Mouse (Mus musculus): ENCODE measurements around the gene Slc50a1. TPM values are rescaled to one million over a fixed set of nuclear protein-coding genes. Genes with fewer than 3 reads are reported as not detected.
A peak's percentile ranks its signal among the peaks of the same experiment; 100 is the strongest.

Slc50a1 gene
- polyA plus RNA-seq, 1 experiment, result 264 TPM

DNA sequence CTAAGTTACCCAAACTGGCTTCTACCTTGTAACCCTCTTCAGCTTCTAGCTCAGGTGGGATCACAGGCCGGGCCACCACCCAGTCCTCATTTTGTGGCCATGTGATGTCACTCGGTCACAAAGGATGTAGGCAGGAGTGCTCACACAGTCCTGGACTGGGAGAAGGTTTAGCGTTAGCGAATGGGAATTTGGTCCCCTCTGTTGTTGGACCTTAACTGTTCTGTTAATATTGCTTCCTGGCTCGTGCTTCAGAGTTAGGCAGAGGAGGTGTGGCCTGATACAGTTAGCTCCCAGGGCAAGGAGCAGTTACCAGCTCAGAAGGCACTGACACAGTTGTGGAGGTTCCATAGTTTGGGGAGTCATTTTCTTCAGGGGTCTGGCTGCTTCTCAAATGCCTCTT, 23.8 kb upstream of the Slc50a1 start:
- no peak for DNase-seq (ENCODE audit: low read depth)

DNA sequence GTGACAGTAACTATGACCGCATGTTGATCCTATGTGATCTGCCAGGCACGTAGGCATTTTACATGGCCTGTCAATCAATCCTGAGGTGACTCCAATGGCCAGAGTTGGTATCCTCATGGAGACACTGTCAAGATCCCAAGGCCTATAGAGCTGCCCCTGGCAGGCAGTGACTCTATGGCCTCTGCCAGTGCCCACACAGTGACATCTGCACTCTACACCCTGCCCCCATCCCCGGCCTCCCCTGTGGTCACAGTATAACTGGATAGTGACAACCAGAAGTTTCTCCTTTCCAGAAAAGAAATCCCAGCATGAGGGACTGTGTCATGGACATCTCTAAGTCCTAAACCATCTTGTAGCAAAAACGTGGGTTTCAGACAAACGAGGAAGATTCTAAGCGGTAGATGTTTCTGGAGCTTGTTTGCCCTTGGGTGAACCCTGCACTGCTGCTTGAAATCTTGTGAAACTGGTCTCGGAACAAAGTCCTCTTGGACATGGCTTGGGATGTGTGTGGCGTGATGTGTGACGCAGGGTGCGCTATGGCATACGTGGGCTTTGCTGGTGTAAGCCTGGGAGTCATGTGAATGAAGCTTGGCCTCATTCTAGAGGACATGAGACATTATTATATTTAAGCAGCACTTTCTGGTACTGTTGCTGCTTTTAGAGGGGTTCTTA, 23.0 kb upstream of the Slc50a1 start:
- no peak for DNase-seq (ENCODE audit: low read depth)

DNA sequence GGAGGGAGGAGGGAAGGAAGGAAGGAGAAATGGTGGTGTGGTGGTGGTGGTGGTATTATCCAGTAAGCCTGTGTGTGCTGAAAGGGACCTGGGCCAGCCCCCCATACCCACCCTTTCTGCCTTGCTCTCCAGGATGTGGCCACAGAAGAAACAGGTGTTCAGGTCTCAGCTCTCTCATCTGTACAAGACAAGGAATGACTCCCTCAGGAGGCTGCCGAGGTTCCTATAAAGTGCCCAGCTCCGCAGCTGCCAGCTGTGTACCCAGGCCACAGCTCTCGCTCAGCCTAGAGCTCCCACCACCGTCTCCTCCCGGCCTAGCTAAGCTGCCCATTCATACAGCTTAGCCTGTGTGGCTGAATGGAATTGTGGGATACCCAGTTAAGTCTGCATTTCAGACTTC, 21.9 kb upstream of the Slc50a1 start:
- no peak for DNase-seq (ENCODE audit: low read depth)

DNA sequence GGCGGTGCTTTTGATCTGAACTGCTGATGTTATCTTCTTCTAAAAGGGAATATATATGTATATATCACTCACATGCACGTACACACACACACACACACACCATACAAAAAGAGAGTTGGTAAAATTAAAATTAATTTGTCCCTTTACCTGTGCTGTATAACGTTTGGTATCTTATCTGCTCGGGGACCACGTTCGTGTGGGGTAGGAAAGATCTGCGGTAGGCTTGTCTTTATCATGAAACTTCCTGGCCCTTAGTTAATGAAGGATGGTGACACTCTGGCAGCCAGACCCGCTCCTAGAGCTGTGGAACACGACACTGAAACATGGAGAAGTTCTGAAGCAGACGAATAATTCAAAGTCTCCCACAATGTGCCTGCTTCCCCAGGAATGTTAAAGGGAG, 21.5 kb upstream of the Slc50a1 start:
- DNase-seq (ENCODE audit: low read depth), result no peak

- DNase-seq (ENCODE audit: low read depth), result no peak
Observed at GRCm38 (mm10) chr3:89288503-89288928, 18.1 kb upstream of the Slc50a1 start.

- no peak for DNase-seq (ENCODE audit: low read depth)
Observed at GRCm38 (mm10) chr3:89287286-89287685, 16.9 kb upstream of the Slc50a1 start.

- no peak for DNase-seq (ENCODE audit: low read depth)
Observed at GRCm38 (mm10) chr3:89285526-89285925, 15.2 kb upstream of the Slc50a1 start.

DNA sequence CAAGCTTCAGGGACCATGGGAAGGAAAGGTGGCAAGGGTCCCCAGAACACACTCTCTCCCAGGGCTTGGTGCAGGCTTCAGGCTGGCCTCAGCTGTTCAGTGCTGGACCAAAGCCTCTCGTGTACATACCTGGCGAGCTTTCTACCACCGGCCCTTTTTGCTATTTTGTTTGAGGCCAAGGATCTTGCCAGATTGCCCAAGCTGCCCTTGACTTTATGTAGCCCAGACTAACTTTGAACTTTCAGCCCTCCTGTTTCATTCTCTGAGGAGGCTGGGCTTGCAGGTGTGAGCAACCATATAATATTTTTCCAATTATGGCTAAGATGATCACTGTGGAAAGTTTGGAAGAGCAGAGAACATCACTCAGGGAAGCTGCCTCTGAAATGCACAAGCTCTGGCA, 13.9 kb upstream of the Slc50a1 start:
- no peak for DNase-seq (ENCODE audit: low read depth)

DNA sequence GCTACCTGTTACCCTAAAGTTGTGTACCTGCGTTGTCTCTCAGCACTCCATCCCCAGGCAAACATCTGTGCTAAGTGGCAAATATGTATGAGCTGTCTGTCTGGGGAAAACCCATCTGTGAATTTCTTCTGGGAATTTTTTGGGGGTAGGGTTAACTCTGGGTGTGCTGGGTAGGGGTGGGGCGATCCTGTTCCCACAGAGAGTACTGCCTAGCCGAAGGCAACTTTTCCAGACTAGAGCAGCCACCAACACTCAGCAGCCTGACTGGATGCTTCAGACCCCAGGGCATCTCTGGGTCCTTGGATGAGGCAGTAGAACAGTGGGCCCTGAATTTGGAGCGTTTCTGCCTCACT, 11.9 kb upstream of the Slc50a1 start:
- DNase-seq (ENCODE audit: low read depth), result no peak

DNA sequence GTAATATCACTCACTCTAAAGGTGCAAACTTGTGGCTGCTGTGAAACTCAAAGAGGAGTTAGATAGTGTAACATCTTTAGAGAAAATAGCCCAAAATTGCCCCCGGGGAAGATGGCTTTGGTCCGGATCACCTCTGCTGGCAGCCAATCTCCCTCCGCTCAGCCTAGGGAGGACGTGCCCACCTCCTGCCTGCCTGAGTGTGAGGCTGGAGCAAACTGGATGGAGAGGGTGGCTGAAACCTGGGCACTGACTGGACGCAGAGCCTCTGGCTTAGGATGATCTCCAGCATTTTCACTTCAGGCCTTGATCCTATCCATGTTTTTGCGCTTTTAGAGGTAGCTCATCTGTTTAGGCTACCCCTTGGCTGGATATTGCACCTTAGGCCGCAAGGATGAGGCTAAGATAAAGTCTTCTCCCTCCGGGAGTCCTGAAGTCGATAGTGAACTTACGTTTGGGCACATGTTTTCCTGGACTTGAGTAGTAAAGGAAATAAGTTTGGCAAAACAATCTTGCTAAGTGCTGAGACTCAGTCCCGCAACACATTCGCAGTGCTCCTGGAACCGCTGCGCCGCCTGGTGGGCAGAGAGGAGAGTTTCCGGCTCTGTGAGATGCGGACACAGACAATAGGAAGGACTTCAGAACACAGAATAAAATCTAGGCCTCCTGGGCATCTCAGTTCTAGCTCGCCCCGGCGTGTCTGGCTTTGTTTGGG, 11.4 kb upstream of the Slc50a1 start:
- DNase-seq (ENCODE audit: low read depth), result peak; percentile 47

GRCm38 (mm10) chr3:89280606-89281511, 10.5 kb upstream of the Slc50a1 start, which contains the start of gene Efna1:
Gene Efna1, minus strand, starts transcription at chr3:89281142.
- DNase-seq (ENCODE audit: low read depth), result no peak

DNA sequence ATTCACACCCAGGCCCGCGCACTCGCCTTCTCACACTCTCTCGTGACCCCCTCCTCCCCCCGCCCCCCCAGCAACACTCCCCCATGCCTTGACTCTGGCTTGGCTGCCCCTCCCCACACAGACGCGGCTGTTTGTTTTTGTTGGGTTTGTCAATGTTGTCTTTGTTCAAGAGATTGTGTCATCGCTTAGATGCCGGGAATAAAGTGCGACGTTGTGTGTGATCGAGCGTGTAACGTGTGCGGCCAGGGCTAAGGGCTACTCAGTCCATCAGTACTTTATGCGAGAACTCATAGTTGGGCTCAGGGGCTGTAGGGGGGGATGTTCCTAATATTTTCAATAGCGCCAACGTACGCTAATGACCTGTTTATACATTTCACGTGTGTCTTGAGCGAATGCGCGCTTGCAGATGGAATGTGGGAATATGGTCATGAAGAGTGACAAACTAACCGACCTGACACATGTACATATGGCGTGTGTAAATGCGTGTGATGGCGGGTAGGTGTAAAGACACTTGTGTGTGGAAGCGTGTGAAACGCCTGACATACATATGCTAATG, 9.8 kb upstream of the Slc50a1 start:
- DNase-seq (ENCODE audit: low read depth), result peak; percentile 23

DNA sequence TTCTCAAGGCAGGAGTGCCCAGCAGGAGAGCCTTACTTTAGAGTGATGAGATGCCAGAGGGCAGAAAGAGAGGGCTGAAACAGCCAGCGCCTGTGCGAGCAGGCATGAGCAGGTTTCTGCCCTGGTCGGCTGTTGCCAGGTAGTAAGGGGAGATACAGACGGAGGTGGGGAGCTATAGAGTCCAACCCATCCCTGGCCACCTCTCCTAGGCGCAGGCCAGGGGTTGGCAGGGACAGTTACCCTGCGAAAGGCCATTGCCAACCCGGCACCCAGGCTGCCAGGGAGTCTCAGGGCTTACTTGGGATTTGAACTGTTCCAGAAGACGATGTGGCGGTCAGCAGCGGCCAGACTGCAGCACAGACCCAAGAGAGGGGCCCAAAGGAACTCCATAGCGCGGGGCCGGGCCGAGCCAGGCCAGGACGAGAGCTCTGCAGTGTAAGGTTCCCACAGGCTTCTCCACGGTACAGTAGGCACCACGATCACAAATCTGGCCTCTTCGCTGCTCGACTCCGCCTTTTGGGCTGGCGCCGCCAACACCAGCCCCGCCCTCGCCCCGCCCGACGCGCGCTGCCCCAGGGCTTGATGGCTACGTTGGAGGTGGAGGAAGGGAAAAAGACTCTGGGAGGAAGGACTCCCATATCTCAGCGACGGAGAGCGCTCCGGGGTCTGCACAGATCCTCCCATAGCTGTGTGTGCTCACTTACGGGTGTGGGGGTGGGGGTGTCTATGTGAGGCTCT, 9.0 kb upstream of the Slc50a1 start:
- DNase-seq (ENCODE audit: low read depth), result peak; percentile 40

- DNase-seq (ENCODE audit: low read depth), result no peak
Observed at GRCm38 (mm10) chr3:89278643-89279042, 8.3 kb upstream of the Slc50a1 start.

- no peak for DNase-seq (ENCODE audit: low read depth)
Observed at GRCm38 (mm10) chr3:89278107-89278506, 7.7 kb upstream of the Slc50a1 start.

DNA sequence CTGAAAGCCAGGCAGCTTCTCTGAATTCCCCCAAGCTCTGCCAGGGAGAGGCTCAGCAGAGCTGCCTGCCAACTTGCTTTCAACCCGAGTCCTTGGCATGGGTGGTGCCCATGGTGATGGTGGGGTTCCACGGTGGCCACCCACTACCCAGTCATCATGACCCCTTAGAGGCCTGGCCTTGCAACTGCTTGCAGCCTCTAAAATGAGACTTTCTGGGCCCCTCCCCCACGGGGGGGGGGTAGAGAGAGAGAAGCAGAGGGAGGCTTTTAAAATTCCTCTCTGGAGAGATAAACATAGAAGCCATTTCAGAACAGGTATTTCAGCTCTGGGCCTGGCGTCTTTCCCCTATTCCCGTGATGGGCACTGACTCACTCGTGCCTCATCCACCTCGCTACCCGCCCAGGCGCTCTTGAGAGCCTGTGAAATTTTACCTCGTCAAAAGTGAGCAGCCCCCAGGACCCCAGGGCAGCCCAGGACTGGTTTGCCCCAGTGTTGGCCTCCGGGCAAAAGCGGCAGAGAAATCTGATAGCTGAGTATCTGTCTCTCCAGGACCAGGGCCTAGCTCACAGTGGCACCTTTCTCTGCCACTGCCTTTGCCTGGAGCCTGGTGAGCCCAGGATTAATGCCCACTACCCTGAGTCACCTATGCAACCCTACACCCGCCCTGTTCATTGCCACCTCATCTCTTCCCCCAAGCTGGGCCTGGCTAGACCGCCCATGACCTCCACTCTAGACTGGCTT, 7.1 kb upstream of the Slc50a1 start:
- DNase-seq (ENCODE audit: low read depth), result peak; percentile 63

DNA sequence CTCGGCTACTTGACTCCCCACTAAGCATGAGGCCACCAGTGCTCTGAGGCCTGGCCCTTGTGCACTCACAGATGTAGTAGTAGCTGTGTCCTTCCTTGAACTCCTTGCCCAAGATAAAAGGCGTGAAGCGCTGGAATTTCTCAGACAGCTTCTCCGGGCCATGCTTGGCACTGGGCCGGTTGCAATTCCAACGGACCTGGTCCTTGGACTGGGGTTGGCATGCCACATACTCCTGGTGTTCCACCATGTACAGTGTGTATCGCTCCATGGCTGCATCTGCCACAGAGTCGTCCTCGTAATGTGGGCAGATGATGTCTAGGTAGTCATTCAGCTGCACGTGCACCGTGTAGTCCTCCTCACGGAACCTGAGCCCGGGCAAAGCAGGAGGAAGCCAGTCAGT, 5.7 kb upstream of the Slc50a1 start:
- DNase-seq (ENCODE audit: low read depth), result no peak

- no peak for DNase-seq (ENCODE audit: low read depth)
Observed at GRCm38 (mm10) chr3:89271760-89272159, 1.4 kb upstream of the Slc50a1 start.

DNA sequence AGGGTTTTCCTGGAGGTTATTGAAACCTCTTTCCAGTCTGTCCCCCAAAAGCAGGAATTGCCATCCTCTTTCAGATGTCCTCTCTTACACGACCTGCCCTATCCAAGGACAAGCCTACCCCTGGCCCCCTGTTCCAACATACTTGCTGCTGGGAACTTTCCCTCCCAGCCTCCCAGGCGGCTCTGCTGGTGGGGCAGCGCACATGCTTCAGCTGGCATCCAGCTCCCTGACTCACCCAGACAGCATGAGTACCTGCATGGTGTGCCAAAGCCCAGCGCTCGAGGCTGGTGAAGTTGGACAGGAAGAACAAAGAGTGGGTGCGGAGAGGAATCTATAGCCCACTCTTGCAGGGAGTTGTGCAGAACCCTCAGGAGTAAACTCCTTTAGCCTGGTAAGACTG, 521 bp upstream of the Slc50a1 start:
- DNase-seq (ENCODE audit: low read depth), result peak; percentile 86

DNA sequence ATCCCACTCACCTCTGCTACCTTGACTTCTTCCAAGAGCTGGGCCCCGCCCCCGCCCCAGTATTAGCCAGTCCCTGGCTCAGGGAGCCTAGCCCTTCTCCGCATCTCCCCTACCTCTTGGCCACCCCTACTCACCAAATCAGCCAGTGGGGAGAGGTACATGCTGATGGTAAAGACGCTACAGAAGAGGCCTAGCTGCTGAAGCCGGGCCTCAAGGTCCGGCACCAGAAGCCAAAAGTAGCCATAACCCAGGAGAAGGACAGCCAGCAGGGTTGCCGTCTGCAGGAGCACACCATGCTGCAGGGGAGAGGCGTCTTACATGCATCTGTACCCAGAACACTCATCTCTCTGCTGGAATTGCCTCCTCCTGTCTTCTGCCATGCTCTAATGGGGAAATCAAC, 1.5 kb downstream of the Slc50a1 start:
- DNase-seq (ENCODE audit: low read depth), result no peak

DNA sequence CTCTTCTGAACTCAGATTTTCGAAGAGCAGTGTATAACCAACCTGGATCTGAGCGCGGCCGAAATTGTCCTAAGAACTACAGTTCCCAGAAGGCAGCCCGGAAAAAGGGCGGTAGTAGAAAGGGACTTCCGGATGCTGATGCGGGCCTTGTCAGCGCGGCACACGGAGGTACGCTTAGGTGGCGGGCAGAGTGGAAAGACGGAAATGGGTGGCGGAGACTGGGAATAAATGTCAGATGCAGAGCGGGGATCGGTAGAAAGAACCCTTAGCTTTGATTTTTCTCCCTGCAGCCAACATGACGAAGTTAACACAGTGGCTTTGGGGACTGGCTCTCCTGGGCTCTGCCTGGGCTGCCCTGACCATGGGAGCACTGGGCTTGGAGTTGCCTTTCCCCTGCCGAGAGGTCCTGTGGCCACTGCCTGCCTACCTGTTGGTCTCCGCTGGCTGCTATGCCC, 3.9 kb downstream of the Slc50a1 start:
- peak; percentile 27 for DNase-seq (ENCODE audit: low read depth)

All from gonadal fat pad, adult 2 months (tissue).